Mouse (Mus musculus): ENCODE data around the gene Olig2.

DNA sequence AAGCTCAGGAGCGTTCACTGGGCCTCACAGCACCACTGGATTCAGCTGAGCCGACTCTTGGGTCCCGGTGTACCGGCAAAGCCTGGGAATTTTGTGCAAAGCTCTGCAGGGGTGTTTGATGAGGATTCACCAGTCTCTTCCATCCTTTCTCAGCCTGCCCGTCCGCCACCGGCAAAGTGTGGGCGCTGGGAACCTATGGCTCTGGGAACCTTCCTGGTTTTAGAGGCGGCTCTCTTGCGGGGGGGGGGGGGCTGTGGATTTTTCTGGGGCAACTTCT lies 3.8 kb downstream of the Olig2 start:
- no peak for TF ChIP-seq POLR2A (IDR thresholded peaks at IDR 0.05; ENCODE audit: control insufficient read depth in 1 of 2, insufficient read depth in 1 of 2, low read depth in 1 of 2, low read length in 2 of 2, poor library complexity in 1 of 2)
- TF ChIP-seq CTCF (IDR thresholded peaks at IDR 0.05 in 2 of 3, conservative IDR thresholded peaks at IDR 0.05 in 1 of 3; ENCODE audit: control insufficient read depth in 1 of 3, insufficient read depth in 1 of 3, low read depth in 2 of 3, low read length in 3 of 3, poor library complexity in 1 of 3, severe bottlenecking in 1 of 3), result no peak
- no peak for TF ChIP-seq ZKSCAN1 (IDR thresholded peaks at IDR 0.05; ENCODE audit: low read depth, low read length)
- no peak for TF ChIP-seq MAFK (IDR thresholded peaks at IDR 0.05; ENCODE audit: borderline replicate concordance, low read depth, low read length)

Data from MEL (cell line).